Mouse (Mus musculus) forebrain, embryonic 11.5 days (tissue): ENCODE data around the gene Dlec1. TPM values are rescaled to one million over a fixed set of nuclear protein-coding genes. Genes with fewer than 3 reads are reported as not detected.
A peak's percentile ranks its signal among the peaks of the same experiment; 100 is the strongest.

Experiments used
- ATAC-seq: fragments of 200-750 bp; cut with Nextera tagmentation; replicated peaks from 2 replicates; pipeline ENCODE4 v1.8.0; 2017; ENCODE audit warnings: moderate TSS enrichment; ENCODE audit not compliant: low FRiP score
- DNase-seq: peaks from one replicate; pipeline ENCODE4 v3.0.0-alpha.2; 2017; ENCODE audit warnings: low spot score
- H3K27ac ChIP-seq: fragments of 300-500 bp; sonication (generic); 2 replicates; pipeline ENCODE4 v1.5.1; 2014; ENCODE audit warnings: low read depth, low read length
- H3K27me3 ChIP-seq: fragments of 300-500 bp; sonication (generic); 2 replicates; pipeline ENCODE4 v1.6.1; 2014; ENCODE audit warnings: mild to moderate bottlenecking, low read length, mixed read lengths; ENCODE audit not compliant: control insufficient read depth, insufficient read depth
- H3K36me3 ChIP-seq: fragments of 300-500 bp; sonication (generic); 2 replicates; pipeline ENCODE4 v1.6.1; 2014; ENCODE audit warnings: mild to moderate bottlenecking, low read length, moderate library complexity, mixed read lengths; ENCODE audit not compliant: control insufficient read depth, insufficient read depth
- H3K4me1 ChIP-seq: fragments of 300-500 bp; sonication (generic); replicated peaks from 2 replicates; pipeline ENCODE4 v1.6.1; 2014; ENCODE audit warnings: low read length, mixed read lengths; ENCODE audit not compliant: control insufficient read depth, insufficient read depth
- H3K4me2 ChIP-seq: fragments of 300-500 bp; sonication (generic); 2 replicates; pipeline ENCODE4 v1.6.1; 2014; ENCODE audit warnings: low read depth, mild to moderate bottlenecking, low read length, moderate library complexity, mixed read lengths; ENCODE audit not compliant: severe bottlenecking
- H3K4me3 ChIP-seq: fragments of 300-500 bp; sonication (generic); 2 replicates; pipeline ENCODE4 v1.5.1; 2014; ENCODE audit warnings: low read depth, low read length
- H3K9ac ChIP-seq: fragments of 300-500 bp; sonication (generic); 2 replicates; pipeline ENCODE4 v1.6.1; 2014; ENCODE audit warnings: low read length
- H3K9me3 ChIP-seq: fragments of 300-500 bp; sonication (generic); 2 replicates; pipeline ENCODE4 v1.6.1; 2016; ENCODE audit warnings: low read length, mixed read lengths; ENCODE audit not compliant: control insufficient read depth
- WGBS: fragments of 180-500 bp; shearing (Covaris S2); extraction: QIAGEN DNeasy Blood & Tissue Kit; methylation state at CpG from one replicate; pipeline ENCODE4 v1.1.7; 2014; 5-methylcytosine and 5-hydroxymethylcytosine counted together
- polyA plus RNA-seq: library from polyadenylated mRNA; unstranded; fragments of >200 nt; fragmentation: Nextera tagmentation; extraction: Ambion mirVana; gene quantifications from 2 replicates; pipeline ENCODE4 v1.2.1, GENCODE M21; 2014

Dlec1 gene
- polyA plus RNA-seq, 1 experiment from 2014 or later: 2.0 TPM

- no peaks in the 10 kb centered on the region for H3K27me3 ChIP-seq
- no peak overlapping the region for H3K4me3 ChIP-seq
- H3K9me3 ChIP-seq: no peaks in the 10 kb centered on the region
- ATAC-seq: no peak
- no peak overlapping the region for H3K27ac ChIP-seq
- 33% methylated on average over 11 of the region's 11 CpGs for WGBS
- H3K36me3 ChIP-seq: no peaks in the 10 kb centered on the region
- no peak overlapping the region for H3K9ac ChIP-seq
- no peak overlapping the region for H3K4me2 ChIP-seq
- H3K4me1 ChIP-seq: no peaks in the 10 kb centered on the region
- peak; percentile 66 for DNase-seq
Observed at GRCm38 (mm10) chr9:119192202-119192990, 90.1 kb downstream of the Dlec1 start.

Other genes with a start within 250 kb of the Dlec1 start
- 9.0 and 9.1 TPM in 2 replicates for gene Ctdspl, start 176.0 kb upstream of the Dlec1 start, polyA plus RNA-seq
- 8.6 and 11.1 TPM in 2 replicates for gene Vill, start 49.7 kb upstream of the Dlec1 start, polyA plus RNA-seq
- gene Plcd1, start 9.0 kb upstream of the Dlec1 start, polyA plus RNA-seq: 14.9 and 19.4 TPM in 2 replicates
- 0.84 and 1.2 TPM in 2 replicates for gene Acaa1b, start 54.6 kb downstream of the Dlec1 start, polyA plus RNA-seq
- gene Gm47289, start 56.7 kb downstream of the Dlec1 start, polyA plus RNA-seq: not detected in 2 replicates
- gene Slc22a13, start 106.6 kb downstream of the Dlec1 start, polyA plus RNA-seq: not detected in 2 replicates
- gene Oxsr1, start 219.9 kb downstream of the Dlec1 start, polyA plus RNA-seq: 18.4 and 19.7 TPM in 2 replicates
- gene Acaa1a, start 237.2 kb downstream of the Dlec1 start, polyA plus RNA-seq: 62.6 and 75.6 TPM in 2 replicates
- 6.8 and 7.5 TPM in 2 replicates for gene Myd88, start 238.9 kb downstream of the Dlec1 start, polyA plus RNA-seq